8 mouse cellular contexts compared by ENCODE assay signal in genomic region chr8:88137748-88138484, GRCm38 (mm10). TPM values are rescaled to one million over a fixed set of nuclear protein-coding genes. Genes with fewer than 3 reads are reported as not detected.
DNase-seq lines count a peak whose midpoint lies in the region; ATAC-seq and TF ChIP-seq lines count a peak whose summit lies in the region.

Gene Heatr3 (plus strand): TSS chr8:88137855.

- H3K27me3 ChIP-seq in Patski, result no peaks in the 10 kb centered on the region
- no peaks in the 10 kb centered on the region for H3K27me3 ChIP-seq in hindbrain, embryonic 14.5 days (ENCODE audit: control insufficient read depth, insufficient read depth, low read length)

- peak; percentile 55 for DNase-seq in Patski (ENCODE audit: low read depth, low spot score)
- peak; percentile 96 to 98 for DNase-seq in cerebellum, postnatal 14 days
- DNase-seq in frontal cortex, postnatal 25 days (ENCODE audit: low spot score in 2 of 2), result peak; percentile 92 to 95
- peak; percentile 96 for DNase-seq in hindbrain, embryonic 14.5 days (ENCODE audit: low spot score)
- DNase-seq in layer of hippocampus, postnatal 36 days, result peak; percentile 95 to 96
- peak; percentile 96 for DNase-seq in lung, postnatal 36 days
- peak; percentile 95 for DNase-seq in retina, postnatal 1 day
- peak; percentile 91 to 99 for DNase-seq in urinary bladder, adult 18-20 months (ENCODE audit: low spot score in 2 of 2)

- CTCF ChIA-PET in Patski (lab: Charles Lee), result interaction anchor here (1.2 kb wide), 1 partner anchor 33 kb away, joined by 3 read pairs; no protein-coding TSS in a partner anchor

- POLR2A ChIA-PET in Patski (lab: Charles Lee), result interaction anchor here (0.7 to 1.3 kb wide), 2 partner anchors 12 to 16 kb away, joined by 3 to 4 read pairs; no protein-coding TSS in a partner anchor

- peak within 1 kb of the TSS; percentile 99 for H3K4me3 ChIP-seq in hindbrain, embryonic 14.5 days (replicated peaks; ENCODE audit: low read length)

- no peaks in the 10 kb centered on the region for H3K9me3 ChIP-seq in hindbrain, embryonic 14.5 days (ENCODE audit: control insufficient read depth, low read length)

- peak; percentile 99 for ATAC-seq in Patski
- peak; percentile 96 for ATAC-seq in hindbrain, embryonic 14.5 days (ENCODE audit: low FRiP score)

- TF ChIP-seq CTCF in Patski (IDR thresholded peaks at IDR 0.05), result no peak

- peaks cover 12% of the 10 kb centered on the region; the same call in 1 of the 2 replicates for H3K4me1 ChIP-seq in hindbrain, embryonic 14.5 days (replicated peaks; ENCODE audit: control insufficient read depth, insufficient read depth, low read length)

- whole genome bisulfite sequencing in hindbrain, embryonic 14.5 days, result under 1% methylated on average over 63 of the region's 79 CpGs

- H3K4me2 ChIP-seq in hindbrain, embryonic 14.5 days (replicated peaks), result peak within 1 kb of the TSS; percentile 74

- H3K27ac ChIP-seq in hindbrain, embryonic 14.5 days, result peak within 1 kb of the TSS; percentile 98

- H3K36me3 ChIP-seq in hindbrain, embryonic 14.5 days (replicated peaks; ENCODE audit: control insufficient read depth, insufficient read depth), result peaks cover 65% of the 10 kb centered on the region

- in situ Hi-C loops in Patski (cut with MboI; ENCODE audit: low pct_unique_long_range_greater_than_20kb), result no loop called here

- H3K9ac ChIP-seq in hindbrain, embryonic 14.5 days, result peak within 1 kb of the TSS; percentile 93

RNA-seq across cellular contexts. Expression of gene Heatr3, which starts in this region (rescaled TPM):
- polyA plus RNA-seq in Patski (2021), result 49.3 TPM
- polyA plus RNA-seq in hindbrain, embryonic 14.5 days (2014; fragmentation: Nextera tagmentation; extraction: Ambion mirVana), result 39.0 and 39.2 TPM in 2 replicates
- total RNA-seq in layer of hippocampus, postnatal 36 days (2021), result 10 to 100 TPM; 28.0 to 33.5 TPM

Comparison
In these comparisons a context has a peak if more than half of its experiments do, and no peak if none do; other contexts are left out.
1. Peak in every context shown above with its lines: DNase-seq, ATAC-seq, H3K4me3 ChIP-seq and H3K27ac ChIP-seq.